Mouse (Mus musculus) urinary bladder, postnatal 25 days (tissue): ENCODE results near the gene Cgnl1.
"Not testable (repeated sequence)": the region's sequence is repeated elsewhere in the genome, so short reads cannot be mapped to it uniquely, and the experiment has no call there.

ENCODE experiments used
- DNase-seq: peaks from one replicate; pipeline ENCODE4 v3.0.0; 2022; ENCODE audit warnings: low spot score

The Cgnl1 gene

GRCm38 (mm10) chr9:71623871-71624569 lies 147.4 kb downstream of the Cgnl1 start:
- no peak for DNase-seq

- DNase-seq, result no peak
Observed at GRCm38 (mm10) chr9:71622593-71622992, 148.8 kb downstream of the Cgnl1 start.

GRCm38 (mm10) chr9:71621968-71622367 lies 149.4 kb downstream of the Cgnl1 start:
- DNase-seq, result no peak

DNA sequence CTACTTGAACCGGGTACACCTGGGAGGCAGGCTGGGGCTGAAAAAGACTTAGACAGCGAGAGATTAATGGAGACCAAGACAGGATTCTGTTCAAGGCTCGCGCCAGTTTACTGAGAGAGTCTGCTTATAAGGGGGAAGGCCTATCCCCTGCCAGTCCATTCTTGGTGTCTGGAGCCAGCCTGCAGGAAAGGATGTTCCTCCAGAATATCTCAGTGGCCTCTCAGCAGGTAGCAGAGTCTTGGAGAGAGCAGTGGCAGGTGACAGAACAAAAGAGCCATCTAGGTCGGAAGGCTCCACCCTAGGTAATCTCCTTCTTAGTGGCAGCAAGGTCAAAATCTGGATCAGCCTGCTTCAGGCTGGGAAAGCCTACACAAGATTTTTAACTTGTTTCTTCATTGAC lies 151.3 kb downstream of the Cgnl1 start:
- DNase-seq, result not testable (repeated sequence)

DNA sequence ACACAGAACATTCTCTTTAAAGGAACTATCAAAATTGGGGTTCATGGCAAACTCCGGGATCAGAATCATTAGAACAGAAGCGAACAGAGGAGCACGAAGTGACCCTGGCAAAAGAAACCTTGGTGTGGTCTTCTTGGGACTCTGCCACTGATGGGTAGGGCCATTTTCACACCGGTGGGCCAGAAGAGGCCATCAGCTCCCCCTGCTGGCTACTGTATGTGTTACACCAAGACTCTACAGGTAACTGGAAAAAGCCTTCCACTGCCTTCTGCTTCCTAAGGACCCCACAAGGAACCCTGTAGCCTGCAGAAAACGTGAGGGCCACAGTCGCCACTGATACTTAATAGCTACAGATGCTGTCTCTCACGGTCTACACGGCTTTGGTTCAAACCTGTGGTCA lies 154.0 kb downstream of the Cgnl1 start:
- DNase-seq, result peak; percentile 51

DNA sequence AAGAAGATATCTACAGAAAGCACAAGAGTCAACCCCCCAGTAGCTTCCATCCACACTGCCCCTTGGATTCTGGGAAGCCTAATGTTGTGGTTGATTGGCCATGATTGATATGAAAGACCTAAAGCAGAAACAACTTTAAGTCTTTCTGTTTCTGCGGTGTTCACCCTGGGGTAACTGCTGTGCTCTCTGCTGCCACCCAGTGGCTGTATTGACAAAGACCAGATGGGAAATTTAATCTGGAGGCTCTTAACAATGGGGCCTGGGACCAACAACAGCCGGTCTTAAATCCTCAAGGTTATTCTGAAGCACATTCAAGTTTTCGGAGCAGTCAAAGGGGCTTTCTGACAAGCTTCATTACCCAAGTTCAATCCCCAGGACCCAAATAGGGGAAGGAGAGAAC lies 155.2 kb downstream of the Cgnl1 start:
- peak; percentile 83 for DNase-seq

- DNase-seq, result peak; percentile 59
Observed at GRCm38 (mm10) chr9:71614643-71615042, 156.8 kb downstream of the Cgnl1 start.

DNA sequence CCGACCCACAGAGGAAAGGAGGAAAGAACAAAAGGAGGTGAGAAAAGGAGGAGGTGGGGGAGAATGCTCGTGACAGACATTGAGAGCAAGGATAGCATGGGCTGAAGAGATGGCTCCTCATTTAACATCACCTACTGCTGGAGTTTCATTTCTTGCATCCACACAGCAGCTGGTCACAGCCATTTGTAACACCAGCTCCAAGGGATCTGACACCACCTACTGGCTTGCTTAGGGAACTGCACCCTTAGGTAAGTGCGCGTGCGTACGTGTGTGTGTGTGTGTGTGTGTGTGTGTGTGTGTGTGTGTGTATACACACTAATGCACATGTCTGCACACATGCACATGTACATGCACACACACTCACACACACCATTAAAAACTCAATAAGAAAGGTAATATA lies 158.4 kb downstream of the Cgnl1 start:
- DNase-seq, result no peak

DNA sequence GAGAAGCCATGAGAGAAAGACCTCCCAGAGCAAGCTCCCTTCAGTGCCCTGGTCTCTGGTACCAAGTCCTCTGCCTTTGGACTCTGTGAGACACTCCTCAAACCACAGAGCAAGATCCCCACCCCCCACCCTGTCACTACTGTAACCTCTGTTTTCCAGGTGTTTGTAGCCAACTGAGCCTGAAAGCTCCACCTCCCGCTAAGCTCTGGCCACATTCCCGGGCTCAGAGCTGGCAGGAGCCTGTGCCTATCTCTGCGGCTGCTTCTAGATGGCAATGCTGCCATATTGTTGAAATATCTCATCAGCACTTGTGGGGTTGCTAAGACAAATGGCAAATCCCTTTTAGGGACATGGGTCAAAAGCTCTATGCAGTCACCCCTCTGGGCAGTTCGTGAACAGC lies 159.5 kb downstream of the Cgnl1 start:
- no peak for DNase-seq

DNA sequence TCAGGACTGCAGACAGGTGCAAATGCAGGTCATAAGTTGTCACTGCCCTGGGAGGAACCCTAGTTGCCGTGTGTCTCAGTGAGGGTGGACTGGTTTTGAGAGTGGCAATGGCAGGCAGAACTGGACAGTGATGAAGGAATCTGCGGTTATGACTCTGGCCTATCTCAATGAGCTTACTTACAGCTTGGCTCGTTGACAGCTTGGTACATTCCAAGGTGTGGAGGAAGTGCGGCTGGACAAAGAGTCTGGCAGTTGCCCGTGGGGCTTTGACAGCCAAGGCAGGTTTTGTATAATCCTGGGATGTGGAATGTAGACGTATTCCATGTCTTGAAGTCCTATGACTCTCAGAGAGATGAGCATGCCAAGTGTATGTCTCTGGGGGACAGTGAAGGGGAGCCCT lies 162.4 kb downstream of the Cgnl1 start:
- no peak for DNase-seq

- DNase-seq, result no peak
Observed at GRCm38 (mm10) chr9:71606296-71607057, 164.9 kb downstream of the Cgnl1 start.

DNA sequence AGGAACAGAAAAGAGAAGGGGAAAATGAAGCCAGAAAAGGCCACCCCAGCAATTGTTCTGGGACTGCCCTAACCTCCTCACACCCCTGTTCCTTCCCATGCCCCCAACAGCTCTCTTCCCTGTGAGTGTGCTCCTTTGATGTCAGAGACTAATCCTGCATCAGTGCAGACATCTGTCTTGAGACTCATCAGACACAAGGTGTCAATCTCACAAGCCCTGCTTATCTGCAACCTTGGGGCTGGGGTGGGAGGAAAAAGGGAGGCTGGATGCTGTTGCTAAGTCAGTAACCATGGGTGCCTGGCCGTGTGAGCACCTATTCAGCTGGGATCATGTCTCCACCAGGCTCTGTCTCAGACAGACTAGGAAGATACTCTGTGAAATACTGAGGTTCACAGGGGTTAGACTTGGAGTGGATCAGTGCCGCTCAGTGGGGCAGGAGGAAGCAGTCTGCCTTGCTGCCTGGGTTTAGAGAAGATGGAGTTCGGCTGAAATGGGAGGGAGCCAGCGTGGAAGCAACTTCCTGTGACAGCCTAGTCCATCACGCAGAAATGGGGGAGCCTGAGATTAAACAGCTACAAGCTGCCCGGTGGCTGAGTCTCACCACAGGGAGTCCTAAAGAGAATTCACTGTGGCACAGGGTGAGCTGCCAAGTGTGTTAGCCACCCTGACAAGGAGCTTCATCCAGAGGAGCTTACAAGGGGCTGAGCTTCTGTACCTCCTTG lies 166.3 kb downstream of the Cgnl1 start:
- no peak for DNase-seq

- DNase-seq, result no peak
Observed at GRCm38 (mm10) chr9:71599861-71600260, 171.5 kb downstream of the Cgnl1 start.

GRCm38 (mm10) chr9:71596888-71597287 lies 174.5 kb downstream of the Cgnl1 start:
- DNase-seq, result no peak

- DNase-seq, result no peak
Observed at GRCm38 (mm10) chr9:71592577-71593285, 178.7 kb downstream of the Cgnl1 start.

DNA sequence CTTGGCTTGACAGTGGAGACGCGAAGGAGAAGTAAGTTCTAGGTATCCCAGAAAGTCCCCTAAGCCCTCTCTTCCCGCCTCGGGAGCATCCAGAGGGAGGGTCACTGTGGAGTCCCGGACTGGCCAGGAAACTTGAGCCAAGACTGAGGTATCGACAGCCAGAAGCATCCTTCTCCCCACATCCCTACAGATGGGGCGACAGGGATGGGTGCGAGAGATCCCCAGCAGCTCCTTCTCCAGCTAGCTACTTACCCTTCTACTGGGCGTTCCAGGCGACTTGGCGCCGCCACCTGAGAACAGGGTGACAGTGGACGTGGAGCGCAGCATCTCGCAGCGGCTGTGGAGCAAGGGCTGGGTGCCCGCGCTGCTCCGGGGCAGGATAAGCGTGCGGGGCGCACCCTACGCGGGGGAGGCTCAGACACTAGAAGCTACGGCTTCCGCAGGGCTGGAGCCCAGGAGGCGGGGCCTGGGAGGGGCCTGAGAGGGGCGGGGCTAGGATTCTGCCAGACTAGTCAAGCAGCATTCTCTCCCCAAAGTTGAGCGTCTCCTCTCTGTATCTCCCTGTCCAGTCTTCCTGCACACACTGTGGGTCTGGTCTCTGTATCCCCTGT lies 179.4 kb downstream of the Cgnl1 start, which contains the start of gene Myzap:
Myzap (minus strand) TSS at position 423 of the 611 bp plus-strand sequence.
- peak; percentile 95 for DNase-seq

DNA sequence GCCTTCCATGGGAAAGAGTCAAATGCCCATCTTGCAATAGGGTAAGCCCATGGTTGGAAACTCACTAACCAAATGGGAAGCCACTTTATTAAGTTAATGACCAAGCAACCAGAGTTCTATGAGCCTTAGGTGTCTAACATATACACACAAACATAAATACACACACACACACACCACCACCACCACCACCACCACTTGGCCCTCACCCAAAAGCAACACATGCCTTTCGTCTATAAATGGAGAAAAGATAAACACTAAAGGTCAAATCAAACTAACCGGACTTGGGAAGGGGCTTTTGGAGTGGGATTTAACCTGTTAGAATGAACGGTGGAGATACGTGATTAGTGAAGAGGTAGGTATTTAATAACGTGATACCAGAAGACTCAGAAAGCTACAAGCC lies 180.3 kb downstream of the Cgnl1 start:
- no peak for DNase-seq

DNA sequence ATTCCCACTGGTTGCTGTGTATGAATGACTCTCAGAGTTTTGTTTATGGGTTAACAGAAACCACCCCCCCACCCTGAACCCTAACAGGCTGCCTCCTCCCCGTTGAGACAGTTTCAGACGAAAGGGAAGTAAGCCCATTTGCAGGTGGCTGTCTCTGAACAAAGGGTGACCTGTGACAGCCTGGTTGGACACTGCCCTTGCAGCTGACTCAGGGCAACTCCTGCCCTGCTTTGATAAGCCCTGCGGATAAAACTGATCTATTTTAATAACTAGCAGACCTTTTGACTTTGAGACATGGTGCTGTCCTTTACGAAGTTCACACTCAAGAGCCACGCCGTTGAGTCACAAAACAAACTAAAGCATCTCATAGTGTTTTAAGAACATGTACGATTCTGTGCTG lies 181.6 kb downstream of the Cgnl1 start:
- DNase-seq, result no peak

DNA sequence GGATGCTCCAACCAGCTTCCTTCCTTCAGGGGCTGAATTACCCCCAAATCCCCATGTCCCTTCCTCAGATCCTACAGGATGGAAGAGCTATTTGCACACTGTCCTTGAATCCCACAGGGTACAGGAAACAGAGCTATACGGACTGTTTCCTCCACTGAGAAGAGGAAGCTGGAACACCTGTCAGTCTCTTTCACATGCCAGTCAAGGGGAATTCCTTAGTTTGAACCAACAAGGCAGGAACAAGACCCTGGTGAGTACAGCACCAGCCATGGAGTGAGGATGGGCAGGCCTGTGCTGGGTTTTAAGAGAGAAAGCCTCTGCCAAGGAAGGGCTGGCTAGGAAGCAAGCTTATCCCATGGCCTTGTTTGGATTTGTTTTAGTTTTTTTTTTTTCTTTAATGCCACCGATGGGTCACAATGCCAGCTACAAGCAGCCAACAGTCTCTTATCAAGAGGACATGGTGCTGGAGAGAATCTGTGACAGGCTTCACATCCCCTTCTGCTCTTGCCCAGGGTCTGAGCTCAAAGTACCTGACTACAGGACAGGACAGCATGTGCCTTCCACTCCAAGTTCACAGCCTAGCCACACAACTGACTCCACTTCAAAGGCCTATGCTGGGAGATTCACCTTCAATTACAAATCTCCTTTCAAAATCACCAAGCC lies 182.3 kb downstream of the Cgnl1 start:
- DNase-seq, result no peak

GRCm38 (mm10) chr9:71586408-71586807 lies 185.0 kb downstream of the Cgnl1 start:
- DNase-seq, result peak; percentile 54

- DNase-seq, result no peak
Observed at GRCm38 (mm10) chr9:71582771-71583170, 188.6 kb downstream of the Cgnl1 start.
